Mouse (Mus musculus) heart, adult 11 months (tissue): ENCODE data around the gene Fmo9.
A peak's percentile ranks its signal among the peaks of the same experiment; 100 is the strongest.

Source experiments
- DNase-seq: peaks from one replicate; pipeline ENCODE4 v3.0.0; 2022

Fmo9 gene

GRCm38 (mm10) chr1:166681745-166682144, at the start of gene Fmo9:
TSS of gene Fmo9 (minus strand) at chr1:166681845.
- no peak for DNase-seq

GRCm38 (mm10) chr1:166730886-166731285, 49.2 kb upstream of the Fmo9 start:
- peak; percentile 88 for DNase-seq

GRCm38 (mm10) chr1:166730215-166730614, 48.6 kb upstream of the Fmo9 start:
- DNase-seq = no peak

GRCm38 (mm10) chr1:166710861-166711260, 29.2 kb upstream of the Fmo9 start:
- DNase-seq = no peak

GRCm38 (mm10) chr1:166702270-166702912, 20.7 kb upstream of the Fmo9 start:
- no peak for DNase-seq

GRCm38 (mm10) chr1:166669264-166669663, 12.4 kb downstream of the Fmo9 start:
- DNase-seq = no peak

GRCm38 (mm10) chr1:166660800-166661199, 20.8 kb downstream of the Fmo9 start:
- DNase-seq = no peak

GRCm38 (mm10) chr1:166647593-166647992, 34.1 kb downstream of the Fmo9 start, which contains the start of gene Gm4847:
TSS of gene Gm4847 (minus strand) at chr1:166647693.
- DNase-seq = no peak
